Mouse (Mus musculus): ENCODE data around the gene Tbpl1.

- no peak for TF ChIP-seq EP300 (IDR thresholded peaks at IDR 0.05)
- TF ChIP-seq CTCF (IDR thresholded peaks at IDR 0.05): no peak
Measured at GRCm38 (mm10) chr10:22751175-22751682, 19.5 kb upstream of the Tbpl1 start.

All from lung, postnatal 0 days (tissue).